Mouse (Mus musculus): ENCODE data around the gene Il22ra2.

GRCm38 (mm10) chr10:19587281-19587680, 34.5 kb upstream of the Il22ra2 start:
- TF ChIP-seq CTCF (IDR thresholded peaks at IDR 0.05) (no peak), EP300 (IDR thresholded peaks at IDR 0.05) (no peak)
